Mouse (Mus musculus) urinary bladder, postnatal 10 days (tissue): ENCODE measurements around the gene Wdr20rt.
"Not testable (repeated sequence)": the region's sequence is repeated elsewhere in the genome, so short reads cannot be mapped to it uniquely, and the experiment has no call there.

Experiments used
- DNase-seq: peaks from one replicate; pipeline ENCODE4 v3.0.0; 2022; ENCODE audit warnings: low spot score

Gene Wdr20rt

DNA sequence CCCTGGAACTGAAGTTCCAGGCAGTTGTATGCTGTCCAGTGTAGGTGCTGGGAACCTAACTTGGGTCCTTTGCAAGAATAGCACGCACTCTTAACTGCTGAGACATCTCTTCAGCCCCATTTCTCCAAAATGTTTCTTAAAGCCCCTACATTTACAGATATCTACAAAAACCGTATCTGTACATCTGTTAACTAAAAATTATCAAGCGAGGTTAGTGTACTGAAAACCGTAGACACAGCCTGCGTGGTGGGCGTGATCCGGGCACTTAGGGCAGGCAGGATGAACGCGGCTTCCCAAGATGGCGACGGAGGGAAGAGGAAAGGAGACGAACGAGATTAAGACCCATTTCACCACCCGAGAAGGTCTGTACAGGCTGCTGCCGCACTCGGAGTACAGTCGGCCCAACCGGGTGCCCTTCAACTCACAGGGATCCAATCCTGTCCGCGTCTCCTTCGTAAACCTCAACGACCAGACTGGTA is at the start of gene Wdr20rt:
Gene Wdr20rt (plus strand): TSS at position 51 of the 479 bp plus-strand sequence.
- DNase-seq = no peak

DNA sequence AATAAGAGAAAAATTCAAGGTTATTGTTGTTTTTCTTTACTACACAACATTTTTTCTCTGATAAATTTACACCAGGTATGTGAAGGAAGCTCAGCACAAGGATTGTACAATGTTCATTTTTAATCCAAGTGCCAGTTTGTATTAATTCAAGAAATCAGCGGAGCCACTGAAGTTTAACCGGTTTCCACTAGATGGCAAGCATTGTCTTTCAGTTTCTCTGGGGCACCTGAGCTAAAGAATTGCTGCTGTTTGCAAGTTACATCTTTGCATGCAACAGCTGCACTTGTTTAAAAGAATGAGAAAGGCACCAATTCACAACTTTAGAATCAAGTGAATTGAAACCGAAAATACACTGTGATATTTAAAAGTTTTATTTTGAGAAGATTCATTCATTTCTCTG is 38.0 kb upstream of the Wdr20rt start:
- no peak for DNase-seq

DNA sequence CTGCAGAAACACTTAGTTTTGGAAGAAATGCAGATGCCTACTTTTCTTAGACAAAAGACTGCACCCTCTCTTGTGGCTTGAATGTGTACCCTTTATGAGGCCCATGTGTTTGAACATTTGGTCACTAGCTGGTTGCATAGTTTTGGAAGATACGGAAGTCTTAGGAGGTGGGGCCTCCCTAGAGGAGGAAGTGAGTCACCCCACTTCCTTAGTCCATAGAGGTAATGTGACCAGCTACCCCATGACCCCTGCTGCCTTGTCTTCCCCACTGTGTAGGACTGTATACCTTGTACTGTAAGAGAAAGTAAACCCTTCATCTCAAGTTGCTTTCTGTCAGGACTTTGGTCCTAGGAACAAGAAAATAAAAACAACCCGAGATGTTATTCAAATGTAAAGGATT is 36.1 kb upstream of the Wdr20rt start:
- DNase-seq = no peak

DNA sequence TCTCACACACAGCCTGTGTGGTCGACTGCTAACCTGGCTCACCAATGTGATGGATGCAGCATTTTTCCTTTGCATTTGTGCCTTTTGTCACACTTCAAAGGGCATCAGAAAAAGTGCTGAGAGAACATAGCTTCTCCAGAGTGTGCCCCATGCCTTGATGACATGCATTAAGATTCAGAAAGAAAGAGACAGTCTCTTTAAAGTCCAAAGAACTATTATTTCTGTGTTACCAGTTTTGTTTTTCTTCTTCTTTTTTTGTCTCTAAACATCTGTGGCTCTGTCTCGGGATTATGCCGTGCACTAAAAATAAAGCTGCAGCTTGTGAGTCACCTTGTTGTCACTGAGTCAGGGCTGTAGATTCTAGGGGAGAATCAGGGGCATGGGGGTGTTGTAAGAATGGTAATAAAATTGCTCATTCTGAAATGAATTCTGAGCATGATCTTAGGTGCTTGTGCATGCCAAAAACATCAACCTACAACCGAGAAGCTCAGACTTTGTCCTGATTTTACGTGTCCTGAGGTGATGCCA is 31.2 kb upstream of the Wdr20rt start:
- DNase-seq = no peak

DNA sequence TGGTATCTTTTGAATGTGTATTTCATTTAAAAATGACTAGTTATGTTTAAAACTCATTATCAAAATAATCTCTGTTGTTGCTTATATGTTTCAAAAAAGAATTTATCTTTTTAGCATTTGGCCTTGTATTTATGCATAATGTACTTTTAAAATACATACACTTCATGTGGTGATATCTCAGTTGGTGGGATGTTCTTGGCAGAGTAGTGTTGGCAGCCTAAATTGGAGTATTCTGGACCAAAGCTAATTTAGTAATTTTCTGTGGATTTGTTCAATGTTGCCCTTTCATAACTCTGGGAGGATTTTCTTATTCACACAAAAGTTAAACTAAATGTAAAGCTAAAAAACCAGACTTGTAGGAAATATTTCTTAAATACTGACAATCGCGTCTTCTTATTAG is 23.5 kb upstream of the Wdr20rt start:
- no peak for DNase-seq

DNA sequence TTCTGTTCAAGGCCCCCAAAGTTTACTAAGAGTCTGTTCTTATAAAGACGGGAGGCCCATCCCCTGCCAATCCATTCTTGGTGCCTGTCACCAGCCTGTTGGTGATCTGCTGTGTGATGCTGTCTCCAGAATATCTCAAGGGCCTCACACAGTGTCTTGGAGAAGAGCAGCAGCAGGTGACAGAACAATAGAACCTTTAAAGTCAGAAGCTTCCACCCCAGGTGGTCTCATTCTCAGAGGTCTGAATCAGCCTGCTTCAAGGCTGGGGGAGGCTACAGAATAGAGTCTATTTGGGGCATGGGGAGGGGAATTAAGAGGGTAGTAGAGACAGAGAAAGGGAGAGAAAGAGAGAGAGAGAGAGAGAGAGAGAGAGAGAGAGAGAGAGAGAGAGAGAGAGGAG is 18.9 kb upstream of the Wdr20rt start:
- no peak for DNase-seq

DNA sequence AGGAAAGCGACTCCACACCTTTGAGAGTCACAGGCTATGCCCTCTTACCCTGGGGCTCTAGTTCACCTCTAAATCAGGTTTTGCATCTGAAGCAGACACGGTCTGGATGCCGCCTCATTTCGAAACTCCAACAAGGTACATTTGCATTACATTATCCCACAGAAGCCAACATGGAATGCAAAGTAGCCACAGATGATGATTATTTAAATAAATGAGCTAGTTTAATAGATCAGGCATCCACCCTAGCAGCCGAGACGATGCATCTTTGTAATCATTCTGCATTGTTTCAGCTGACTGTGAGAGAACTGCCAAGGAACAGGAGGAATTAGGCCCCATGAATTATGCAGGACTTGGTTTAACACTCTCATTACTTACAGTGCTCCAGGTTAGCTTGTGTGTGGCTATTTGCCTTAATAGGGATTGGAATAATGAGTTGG is 8.9 kb upstream of the Wdr20rt start:
- DNase-seq = no peak

- DNase-seq = no peak
Measured at GRCm38 (mm10) chr12:65228628-65229027, 3.3 kb downstream of the Wdr20rt start.

DNA sequence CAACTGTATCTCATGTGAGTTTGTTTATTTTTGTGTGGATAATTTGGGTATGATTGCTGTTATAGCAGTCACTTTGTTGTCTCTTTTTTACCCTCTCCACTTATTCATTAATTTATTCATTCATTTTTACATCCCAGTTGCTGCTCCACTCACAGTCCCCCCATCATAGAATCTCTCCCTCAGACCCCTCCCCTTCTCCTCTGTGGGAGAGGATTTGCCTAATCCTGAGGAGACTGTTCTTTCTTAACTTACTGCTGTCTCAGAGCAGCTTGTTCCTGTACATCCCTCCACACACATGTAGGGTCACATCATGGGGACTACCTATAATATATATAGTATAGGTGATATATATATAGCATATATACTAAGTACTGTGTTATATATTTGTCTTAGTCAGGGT is 3.7 kb downstream of the Wdr20rt start:
- DNase-seq = no peak

GRCm38 (mm10) chr12:65232801-65233200 is 7.5 kb downstream of the Wdr20rt start:
- DNase-seq = not testable (repeated sequence)

- DNase-seq = no peak
Measured at GRCm38 (mm10) chr12:65250116-65250738, 24.9 kb downstream of the Wdr20rt start.

DNA sequence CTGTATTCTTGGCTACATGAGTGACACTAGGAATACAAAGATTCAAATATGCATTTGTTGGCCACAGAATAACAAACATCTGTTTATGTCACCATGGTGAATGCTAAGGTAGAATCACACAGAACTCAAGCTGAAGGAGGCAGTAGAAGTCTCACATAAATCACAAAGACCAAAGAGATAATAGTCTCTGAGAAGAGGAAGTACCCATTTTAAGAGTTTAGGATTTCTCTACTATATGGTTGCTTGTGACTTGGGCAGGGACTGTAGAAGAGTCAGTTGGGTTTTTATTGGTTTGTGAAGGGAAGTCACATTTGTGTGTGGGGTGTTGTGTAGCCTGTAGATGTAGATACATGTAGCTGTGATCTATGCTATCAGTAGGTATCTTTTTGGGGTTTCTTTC is 31.6 kb downstream of the Wdr20rt start:
- no peak for DNase-seq

DNA sequence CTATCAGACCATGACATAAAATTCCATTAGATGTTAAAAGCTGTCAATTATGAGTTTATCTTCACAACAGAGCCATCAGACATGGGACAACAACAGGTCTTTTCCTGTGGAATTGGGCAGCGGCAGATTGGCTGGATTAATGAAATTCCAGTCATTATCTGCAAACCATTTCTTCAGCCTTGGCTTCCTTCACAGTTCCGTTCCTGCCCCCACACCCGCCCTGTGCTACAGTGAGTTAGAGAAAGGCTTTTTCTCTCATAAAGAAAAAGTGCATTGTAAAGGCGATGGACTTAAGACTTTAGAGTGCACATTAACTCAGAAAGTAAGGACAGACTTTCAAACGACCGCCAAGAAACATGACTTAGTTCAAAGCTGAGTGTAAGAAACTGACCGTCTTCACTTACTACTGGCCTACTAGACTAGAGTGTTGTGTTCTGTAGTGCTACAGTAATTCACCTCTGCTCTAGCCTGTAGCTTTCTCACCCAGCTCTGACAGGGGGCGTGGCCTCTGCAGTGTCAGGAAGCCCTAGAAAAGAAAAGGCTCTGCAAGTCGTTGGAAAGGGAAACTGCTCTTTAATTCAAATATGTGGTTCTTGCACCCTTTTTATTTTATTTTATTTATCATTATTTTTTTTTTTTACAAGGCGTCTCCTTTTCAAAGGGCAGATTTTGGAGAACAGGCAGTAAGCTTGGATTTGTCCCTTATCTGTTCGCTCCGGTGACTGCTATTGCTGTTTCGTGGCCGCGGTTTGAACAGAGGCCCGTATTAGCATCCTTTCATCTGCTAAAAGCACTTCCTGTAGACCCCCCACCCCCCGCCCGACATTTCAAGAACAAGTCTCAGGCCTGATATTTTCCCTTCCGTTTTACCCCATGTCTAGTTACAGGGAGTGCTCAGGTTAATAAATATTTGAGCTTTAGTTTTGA is 33.2 kb downstream of the Wdr20rt start:
- no peak for DNase-seq

GRCm38 (mm10) chr12:65259139-65260111 is 34.1 kb downstream of the Wdr20rt start:
- DNase-seq = no peak

- no peak for DNase-seq
Measured at GRCm38 (mm10) chr12:65268311-65268984, 43.1 kb downstream of the Wdr20rt start.

- no peak for DNase-seq
Measured at GRCm38 (mm10) chr12:65269406-65269805, 44.1 kb downstream of the Wdr20rt start.

GRCm38 (mm10) chr12:65273807-65274206 is 48.5 kb downstream of the Wdr20rt start:
- DNase-seq = no peak
